Mouse (Mus musculus): ENCODE measurements around the gene 1700122O11Rik. TPM values are rescaled to one million over a fixed set of nuclear protein-coding genes. Genes with fewer than 3 reads are reported as not detected.
A peak's percentile ranks its signal among the peaks of the same experiment; 100 is the strongest.

1700122O11Rik gene
- not detected in 2 replicates for polyA plus RNA-seq (2016; fragmentation: Nextera tagmentation; extraction: Ambion mirVana)

- no peak for DNase-seq (ENCODE audit: low spot score)
- peaks cover 40% of the 10 kb centered on the region for H3K27me3 ChIP-seq (ENCODE audit: insufficient read depth, poor library complexity, severe bottlenecking)
- WGBS, result 91% methylated on average over 2 of the region's 2 CpGs
- peak within 1 kb of the TSS; percentile 80; the same call in 1 of the 2 replicates for H3K27ac ChIP-seq
- no peaks in the 10 kb centered on the region for H3K36me3 ChIP-seq
- H3K4me3 ChIP-seq, result no peak within 1 kb of the TSS
- H3K4me1 ChIP-seq (replicated peaks), result peaks cover 50% of the 10 kb centered on the region
- no peaks in the 10 kb centered on the region for H3K9me3 ChIP-seq
Observed at GRCm38 (mm10) chr17:48038193-48038592, at the start of gene 1700122O11Rik. Gene 1700122O11Rik, minus strand, starts transcription at chr17:48038293.

- WGBS, result 55% methylated on average over 3 of the region's 3 CpGs
- DNase-seq (ENCODE audit: low spot score), result no peak
- Histone ChIP-seq H3K27me3 (ENCODE audit: insufficient read depth, poor library complexity, severe bottlenecking) (no peaks in the 10 kb centered on the region), H3K27ac (no peak overlapping the region), H3K36me3 (no peaks in the 10 kb centered on the region), H3K9me3 (no peaks in the 10 kb centered on the region), H3K4me3 (no peak overlapping the region), H3K4me1 (replicated peaks) (peaks cover 9% of the 10 kb centered on the region; the same call in 1 of the 2 replicates)
Observed at GRCm38 (mm10) chr17:48080626-48081025, 42.5 kb upstream of the 1700122O11Rik start.

GRCm38 (mm10) chr17:48067729-48068128 lies 29.6 kb upstream of the 1700122O11Rik start:
- 26% methylated on average over 5 of the region's 5 CpGs for WGBS
- Histone ChIP-seq H3K27me3 (ENCODE audit: insufficient read depth, poor library complexity, severe bottlenecking) (peaks cover 14% of the 10 kb centered on the region), H3K36me3 (no peaks in the 10 kb centered on the region), H3K4me1 (replicated peaks) (peaks cover 20% of the 10 kb centered on the region), H3K9me3 (0 out of 2 replicates have a peak, but pooled peaks cover 4% of the 10 kb centered on the region), H3K4me3 (no peak overlapping the region), H3K27ac (peak overlapping the region; percentile 66; the same call in 1 of the 2 replicates)
- no peak for DNase-seq (ENCODE audit: low spot score)

- H3K36me3 ChIP-seq, result no peaks in the 10 kb centered on the region
- peaks cover 20% of the 10 kb centered on the region for H3K4me1 ChIP-seq (replicated peaks)
- no peak overlapping the region for H3K4me3 ChIP-seq
- no peak for DNase-seq (ENCODE audit: low spot score)
- WGBS, result 74% methylated on average over 10 of the region's 10 CpGs
- H3K27me3 ChIP-seq (ENCODE audit: insufficient read depth, poor library complexity, severe bottlenecking), result peaks cover 14% of the 10 kb centered on the region
- H3K9me3 ChIP-seq, result 0 out of 2 replicates have a peak, but pooled peaks cover 4% of the 10 kb centered on the region
- H3K27ac ChIP-seq, result 0 out of 2 replicates have a peak overlapping the region, but pooled peaks have one; percentile 66
Observed at GRCm38 (mm10) chr17:48067083-48067614, 29.1 kb upstream of the 1700122O11Rik start.

- no peak overlapping the region for H3K27ac ChIP-seq
- H3K36me3 ChIP-seq, result no peaks in the 10 kb centered on the region
- 34% methylated on average over 5 of the region's 5 CpGs for WGBS
- H3K9me3 ChIP-seq, result no peaks in the 10 kb centered on the region
- H3K4me1 ChIP-seq (replicated peaks), result peaks cover 20% of the 10 kb centered on the region
- no peak for DNase-seq (ENCODE audit: low spot score)
- peaks cover 14% of the 10 kb centered on the region for H3K27me3 ChIP-seq (ENCODE audit: insufficient read depth, poor library complexity, severe bottlenecking)
- H3K4me3 ChIP-seq, result no peak overlapping the region
Observed at GRCm38 (mm10) chr17:48065081-48065501, 27.0 kb upstream of the 1700122O11Rik start.

- Histone ChIP-seq H3K27ac (0 out of 2 replicates have a peak overlapping the region, but pooled peaks have one; percentile 3), H3K27me3 (ENCODE audit: insufficient read depth, poor library complexity, severe bottlenecking) (peaks cover 18% of the 10 kb centered on the region), H3K9me3 (no peaks in the 10 kb centered on the region), H3K4me1 (replicated peaks) (peaks cover 20% of the 10 kb centered on the region), H3K4me3 (no peak overlapping the region), H3K36me3 (no peaks in the 10 kb centered on the region)
- 50% methylated on average over 10 of the region's 10 CpGs for WGBS
- no peak for DNase-seq (ENCODE audit: low spot score)
Observed at GRCm38 (mm10) chr17:48064196-48064843, 26.2 kb upstream of the 1700122O11Rik start.

- H3K36me3 ChIP-seq, result no peaks in the 10 kb centered on the region
- WGBS, result 4% methylated on average over 12 of the region's 12 CpGs
- peak overlapping the region; percentile 28 for H3K4me3 ChIP-seq
- H3K4me1 ChIP-seq (replicated peaks), result peaks cover 23% of the 10 kb centered on the region
- DNase-seq (ENCODE audit: low spot score), result no peak
- no peaks in the 10 kb centered on the region for H3K9me3 ChIP-seq
- H3K27me3 ChIP-seq (ENCODE audit: insufficient read depth, poor library complexity, severe bottlenecking), result peaks cover 53% of the 10 kb centered on the region
- peak overlapping the region; percentile 53; the same call in 1 of the 2 replicates for H3K27ac ChIP-seq
Observed at GRCm38 (mm10) chr17:48057382-48057781, 19.3 kb upstream of the 1700122O11Rik start.

- no peak for DNase-seq (ENCODE audit: low spot score)
- H3K27me3 ChIP-seq (ENCODE audit: insufficient read depth, poor library complexity, severe bottlenecking), result peaks cover 56% of the 10 kb centered on the region
- H3K9me3 ChIP-seq, result no peaks in the 10 kb centered on the region
- H3K27ac ChIP-seq, result peak overlapping the region; percentile 6; the same call in 1 of the 2 replicates
- peaks cover 26% of the 10 kb centered on the region for H3K4me1 ChIP-seq (replicated peaks)
- 51% methylated on average over 20 of the region's 20 CpGs for WGBS
- no peak overlapping the region for H3K4me3 ChIP-seq
- H3K36me3 ChIP-seq, result no peaks in the 10 kb centered on the region
Observed at GRCm38 (mm10) chr17:48055076-48055816, 17.2 kb upstream of the 1700122O11Rik start.

- H3K4me3 ChIP-seq, result no peak overlapping the region
- 82% methylated on average over 2 of the region's 2 CpGs for WGBS
- no peak overlapping the region for H3K27ac ChIP-seq
- H3K9me3 ChIP-seq, result no peaks in the 10 kb centered on the region
- peaks cover 56% of the 10 kb centered on the region for H3K27me3 ChIP-seq (ENCODE audit: insufficient read depth, poor library complexity, severe bottlenecking)
- H3K4me1 ChIP-seq (replicated peaks), result peaks cover 29% of the 10 kb centered on the region
- DNase-seq (ENCODE audit: low spot score), result no peak
- H3K36me3 ChIP-seq, result no peaks in the 10 kb centered on the region
Observed at GRCm38 (mm10) chr17:48053646-48054045, 15.6 kb upstream of the 1700122O11Rik start.

- no peak overlapping the region for H3K27ac ChIP-seq
- no peaks in the 10 kb centered on the region for H3K9me3 ChIP-seq
- H3K27me3 ChIP-seq (ENCODE audit: insufficient read depth, poor library complexity, severe bottlenecking), result peaks cover 51% of the 10 kb centered on the region
- H3K4me1 ChIP-seq (replicated peaks), result peaks cover 21% of the 10 kb centered on the region
- 79% methylated on average over 10 of the region's 10 CpGs for WGBS
- no peaks in the 10 kb centered on the region for H3K36me3 ChIP-seq
- H3K4me3 ChIP-seq, result no peak overlapping the region
- DNase-seq (ENCODE audit: low spot score), result no peak
Observed at GRCm38 (mm10) chr17:48052338-48053067, 14.4 kb upstream of the 1700122O11Rik start.

GRCm38 (mm10) chr17:48051638-48052337 lies 13.7 kb upstream of the 1700122O11Rik start:
- peaks cover 14% of the 10 kb centered on the region for H3K4me1 ChIP-seq (replicated peaks)
- H3K4me3 ChIP-seq, result no peak overlapping the region
- 78% methylated on average over 5 of the region's 5 CpGs for WGBS
- H3K9me3 ChIP-seq, result no peaks in the 10 kb centered on the region
- H3K36me3 ChIP-seq, result no peaks in the 10 kb centered on the region
- H3K27ac ChIP-seq, result no peak overlapping the region
- peaks cover 44% of the 10 kb centered on the region for H3K27me3 ChIP-seq (ENCODE audit: insufficient read depth, poor library complexity, severe bottlenecking)
- DNase-seq (ENCODE audit: low spot score), result no peak

GRCm38 (mm10) chr17:48045631-48046030 lies 7.5 kb upstream of the 1700122O11Rik start:
- H3K27ac ChIP-seq, result no peak overlapping the region
- 0 out of 2 replicates have a peak, but pooled peaks cover 3% of the 10 kb centered on the region for H3K9me3 ChIP-seq
- no peaks in the 10 kb centered on the region for H3K36me3 ChIP-seq
- H3K27me3 ChIP-seq (ENCODE audit: insufficient read depth, poor library complexity, severe bottlenecking), result peaks cover 18% of the 10 kb centered on the region
- 34% methylated on average over 4 of the region's 4 CpGs for WGBS
- H3K4me1 ChIP-seq (replicated peaks), result peaks cover 19% of the 10 kb centered on the region
- DNase-seq (ENCODE audit: low spot score), result peak; percentile 78
- no peak overlapping the region for H3K4me3 ChIP-seq
